Mouse (Mus musculus) myocyte (in vitro differentiated cells): ENCODE measurements around the gene Cryge.

ENCODE experiments used
- E2F4 ChIP-seq: IDR thresholded peaks from one replicate; pipeline ENCODE4 v1.6.1; 2011; ENCODE audit warnings: mild to moderate bottlenecking, control low read depth, moderate library complexity; ENCODE audit not compliant: insufficient read depth
- POLR2A ChIP-seq: IDR thresholded peaks from one replicate; pipeline ENCODE4 v1.6.1; 2011; ENCODE audit warnings: low read depth, mild to moderate bottlenecking, control low read depth, moderate library complexity; ENCODE audit not compliant: insufficient read length
- POLR2AphosphoS2 ChIP-seq: IDR thresholded peaks from one replicate; pipeline ENCODE4 v1.6.1; 2011; ENCODE audit warnings: low read depth, control low read depth; ENCODE audit not compliant: insufficient read length
- USF1 ChIP-seq: IDR thresholded peaks from one replicate; pipeline ENCODE4 v1.6.1; 2011; ENCODE audit warnings: low read depth, mild to moderate bottlenecking, control low read depth, moderate library complexity

DNA sequence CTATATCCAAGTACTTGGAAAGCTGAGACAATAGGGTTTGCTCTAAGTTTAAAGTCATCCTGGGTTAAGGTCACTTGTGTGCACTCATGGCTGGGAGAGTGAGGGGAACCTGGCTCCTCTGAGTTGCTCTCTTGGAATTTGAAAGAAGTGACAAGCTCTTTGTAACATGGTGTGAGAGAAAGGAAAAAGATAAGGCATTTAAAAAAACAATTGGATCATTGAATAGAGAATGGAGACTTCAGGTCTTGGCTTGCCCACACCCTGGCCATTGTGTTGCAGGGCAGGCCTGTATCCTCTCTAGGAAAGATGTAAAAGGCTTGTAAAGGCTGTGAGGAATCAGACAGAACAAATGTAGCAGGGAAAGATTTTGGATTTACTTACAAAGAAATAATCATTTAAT lies 16.9 kb upstream of the Cryge start:
- no peak for TF ChIP-seq POLR2A
- no peak for TF ChIP-seq POLR2AphosphoS2
- TF ChIP-seq USF1, result no peak
- TF ChIP-seq E2F4, result no peak
